Mouse (Mus musculus) MEL (cell line): Measurements from ENCODE around the gene Cep78. TPM values are rescaled to one million over a fixed set of nuclear protein-coding genes. Genes with fewer than 3 reads are reported as not detected.

ENCODE experiments used
- DNase-seq: peaks from one replicate; pipeline ENCODE4 v3.0.0; 2011; ENCODE audit warnings: low read depth, low spot score
- H3K27ac ChIP-seq: 2 replicates; pipeline ENCODE4 v1.5.1; 2012; ENCODE audit warnings: low read depth, mild to moderate bottlenecking, control low read depth, low read length, moderate library complexity; ENCODE audit not compliant: control insufficient read depth
- H3K27me3 ChIP-seq, 2 experiments: fragments of 150-350 bp in 1 of 2; sonication (generic) in 1 of 2; 2 replicates each; pipeline ENCODE4 v1.6.1; 2012; ENCODE audit warnings: low read length in 2 of 2, mild to moderate bottlenecking in 2 of 2, improper control_type of control experiment in 1 of 2, moderate library complexity in 1 of 2; ENCODE audit not compliant: insufficient read depth in 2 of 2, control insufficient read depth in 1 of 2
- H3K36me3 ChIP-seq, 2 experiments: 2 replicates each; pipeline ENCODE4 v1.6.1; 2012 to 2014; ENCODE audit warnings: low read length in 2 of 2, improper control_type of control experiment in 1 of 2, inconsistent platforms in 1 of 2, mild to moderate bottlenecking in 1 of 2; ENCODE audit not compliant: insufficient read depth in 2 of 2, control insufficient read depth in 1 of 2
- H3K4me1 ChIP-seq, 2 experiments: fragments of 150-350 bp in 1 of 2; sonication (generic) in 1 of 2; 2 replicates each; pipeline ENCODE4 v1.6.1; 2012; ENCODE audit warnings: low read length in 2 of 2, improper control_type of control experiment in 1 of 2, mild to moderate bottlenecking in 1 of 2; ENCODE audit not compliant: insufficient read depth in 2 of 2, control insufficient read depth in 1 of 2
- H3K4me3 ChIP-seq, 2 experiments: fragments of 150-350 bp in 1 of 2; sonication (generic) in 1 of 2; 2 replicates each; pipeline ENCODE4 v1.5.1; 2012; ENCODE audit warnings: low read depth in 2 of 2, low read length in 2 of 2, mild to moderate bottlenecking in 2 of 2, moderate library complexity in 2 of 2, control low read depth in 1 of 2, improper control_type of control experiment in 1 of 2; ENCODE audit not compliant: control insufficient read depth in 1 of 2, insufficient read depth in 1 of 2
- H3K79me2 ChIP-seq: 2 replicates; pipeline ENCODE4 v1.6.1; 2012; ENCODE audit warnings: mild to moderate bottlenecking, low read length, moderate library complexity; ENCODE audit not compliant: control insufficient read depth, poor library complexity, insufficient read depth
- H3K9ac ChIP-seq: 2 replicates; pipeline ENCODE4 v1.6.1; 2012; ENCODE audit warnings: low read depth, mild to moderate bottlenecking, control low read depth, low read length, moderate library complexity; ENCODE audit not compliant: control insufficient read depth, poor library complexity, severe bottlenecking
- H3K9me3 ChIP-seq: fragments of 150-350 bp; sonication (generic); replicated peaks from 2 replicates; pipeline ENCODE4 v1.6.1; 2012; ENCODE audit warnings: mild to moderate bottlenecking, low read length, improper control_type of control experiment, moderate library complexity; ENCODE audit not compliant: insufficient read depth
- BHLHE40 ChIP-seq: IDR thresholded peaks from 2 replicates; pipeline ENCODE4 v1.6.1; 2012; ENCODE audit warnings: low read depth, mild to moderate bottlenecking, inconsistent platforms, low read length, improper control_type of control experiment, borderline replicate concordance
- CHD1 ChIP-seq: IDR thresholded peaks from 2 replicates; pipeline ENCODE4 v1.6.1; 2012; ENCODE audit warnings: low read depth, mild to moderate bottlenecking, inconsistent platforms, low read length, improper control_type of control experiment
- CHD2 ChIP-seq: IDR thresholded peaks from 2 replicates; pipeline ENCODE4 v1.6.1; 2011; ENCODE audit warnings: low read length, improper control_type of control experiment
- GABPA ChIP-seq: IDR thresholded peaks from 2 replicates; pipeline ENCODE4 v1.6.1; 2012; ENCODE audit warnings: low read depth, mild to moderate bottlenecking, inconsistent platforms, low read length, improper control_type of control experiment, moderate library complexity
- HCFC1 ChIP-seq: IDR thresholded peaks from 2 replicates; pipeline ENCODE4 v1.6.1; 2012; ENCODE audit warnings: low read depth, mild to moderate bottlenecking, inconsistent platforms, low read length, improper control_type of control experiment, moderate library complexity
- JUND ChIP-seq: IDR thresholded peaks from 2 replicates; pipeline ENCODE4 v1.6.1; 2011; ENCODE audit warnings: low read depth, mild to moderate bottlenecking, improper control_type of control experiment, low read length
- KAT2A ChIP-seq: conservative IDR thresholded peaks from 2 replicates; pipeline ENCODE4 v1.6.1; 2012; ENCODE audit warnings: low read depth, low read length, improper control_type of control experiment, inconsistent platforms
- MAFK ChIP-seq: IDR thresholded peaks from 2 replicates; pipeline ENCODE4 v1.6.1; 2011; ENCODE audit warnings: low read depth, mild to moderate bottlenecking, low read length, improper control_type of control experiment, borderline replicate concordance
- MAZ ChIP-seq: IDR thresholded peaks from 2 replicates; pipeline ENCODE4 v1.6.1; 2012; ENCODE audit warnings: low read depth, mild to moderate bottlenecking, inconsistent platforms, low read length, improper control_type of control experiment
- MEF2A ChIP-seq: IDR thresholded peaks from 2 replicates; pipeline ENCODE4 v1.6.1; 2014; ENCODE audit warnings: low read depth, mild to moderate bottlenecking, inconsistent platforms, low read length, improper control_type of control experiment; ENCODE audit not compliant: poor library complexity, insufficient replicate concordance, severe bottlenecking; ENCODE audit errors: extremely low read depth
- MXI1 ChIP-seq: IDR thresholded peaks from 2 replicates; pipeline ENCODE4 v1.6.1; 2011; ENCODE audit warnings: mild to moderate bottlenecking, low read depth, low read length, improper control_type of control experiment
- MYB ChIP-seq: IDR thresholded peaks from 2 replicates; pipeline ENCODE4 v1.6.1; 2011; ENCODE audit warnings: mild to moderate bottlenecking, low read depth, low read length, improper control_type of control experiment
- MYC ChIP-seq: IDR thresholded peaks from 2 replicates; pipeline ENCODE4 v1.6.1; 2011; ENCODE audit warnings: low read depth, mild to moderate bottlenecking, low read length, improper control_type of control experiment, moderate library complexity
- POLR2A ChIP-seq, 2 experiments: IDR thresholded peaks; 2 replicates each; pipeline ENCODE4 v1.6.1; 2011 to 2012; ENCODE audit warnings: low read length in 2 of 2, mild to moderate bottlenecking in 2 of 2, control low read depth in 1 of 2, improper control_type of control experiment in 1 of 2, low read depth in 1 of 2, moderate library complexity in 1 of 2; ENCODE audit not compliant: control insufficient read depth in 1 of 2, insufficient read depth in 1 of 2, poor library complexity in 1 of 2
- POLR2AphosphoS2 ChIP-seq: IDR thresholded peaks from 2 replicates; pipeline ENCODE4 v1.6.1; 2011; ENCODE audit warnings: low read length, improper control_type of control experiment
- POLR2AphosphoS5 ChIP-seq: IDR thresholded peaks from 2 replicates; pipeline ENCODE4 v1.6.1; 2012; ENCODE audit warnings: low read depth, borderline replicate concordance, mild to moderate bottlenecking, inconsistent platforms, low read length, moderate library complexity, mixed read lengths
- RAD21 ChIP-seq: IDR thresholded peaks from 2 replicates; pipeline ENCODE4 v1.6.1; 2011; ENCODE audit warnings: mild to moderate bottlenecking, low read depth, low read length, improper control_type of control experiment
- TAL1 ChIP-seq: IDR thresholded peaks from 2 replicates; pipeline ENCODE4 v1.6.1; 2012; ENCODE audit warnings: mild to moderate bottlenecking, inconsistent platforms, low read length, moderate library complexity, mixed read lengths
- USF1 ChIP-seq: IDR thresholded peaks from 2 replicates; pipeline ENCODE4 v1.6.1; 2014; ENCODE audit warnings: low read depth, mild to moderate bottlenecking, inconsistent platforms, low read length, improper control_type of control experiment, moderate library complexity
- ZMIZ1 ChIP-seq: IDR thresholded peaks from 2 replicates; pipeline ENCODE4 v1.6.1; 2012; ENCODE audit warnings: low read depth, mild to moderate bottlenecking, inconsistent platforms, low read length, improper control_type of control experiment, moderate library complexity
- polyA plus RNA-seq, 2 experiments: library from polyadenylated mRNA; stranded (reverse) in 1 of 2; unstranded in 1 of 2; fragments of >175 nt in 1 of 2; fragments of >200 nt in 1 of 2; gene quantifications; 2 replicates each; pipeline versions ENCODE4 v1.2.1 to v1.2.4; 2012; ENCODE audit warnings: low replicate concordance in 2 of 2, low read depth in 1 of 2; ENCODE audit not compliant: insufficient read length in 2 of 2, insufficient read depth in 1 of 2, missing spikeins in 1 of 2
- total RNA-seq: library from RNA; depleted of rRNA; stranded (reverse); fragments of 300-350 nt; gene quantifications from 2 replicates; pipeline ENCODE4 v1.2.3, GENCODE M21; 2012

Gene Cep78
- total and polyA plus RNA-seq, 3 experiments: 22.2 to 23.0 TPM; not detected in 1

GRCm38 (mm10) chr19:15919336-15919735, 65.5 kb downstream of the Cep78 start:
- Histone ChIP-seq H3K36me3 (peaks cover 24 to 42% of the 10 kb centered on the region in 2 experiments), H3K4me1 (no peaks in the 10 kb centered on the region; a peak in 1 of 4 replicates), H3K27ac (no peak overlapping the region), H3K27me3 (no peaks in the 10 kb centered on the region), H3K4me3 (no peak overlapping the region), H3K9ac (no peak overlapping the region), H3K9me3 (no peaks in the 10 kb centered on the region), H3K79me2 (peaks cover 47% of the 10 kb centered on the region)
- no peak for TF ChIP-seq POLR2AphosphoS5
- no peak for TF ChIP-seq KAT2A
- TF ChIP-seq BHLHE40: no peak
- no peak for TF ChIP-seq MXI1
- no peak for TF ChIP-seq GABPA
- no peak for TF ChIP-seq MYB
- no peak for TF ChIP-seq POLR2AphosphoS2
- TF ChIP-seq MAFK: no peak
- TF ChIP-seq TAL1: no peak
- no peak for TF ChIP-seq POLR2A (IDR thresholded peaks at IDR 0.05; ENCODE audit: control insufficient read depth in 1 of 2, insufficient read depth in 1 of 2, low read depth in 1 of 2, low read length in 2 of 2, poor library complexity in 1 of 2)
- TF ChIP-seq CHD2: no peak
- no peak for TF ChIP-seq MAZ
- no peak for DNase-seq

GRCm38 (mm10) chr19:15918111-15918510, 66.7 kb downstream of the Cep78 start:
- DNase-seq: no peak
- no peaks in the 10 kb centered on the region; a peak in 2 of 4 replicates for H3K4me1 ChIP-seq
- TF ChIP-seq ZMIZ1 (no peak), HCFC1 (no peak), CHD2 (no peak), KAT2A (no peak), USF1 (no peak), CHD1 (no peak), JUND (no peak), MXI1 (no peak), MEF2A (no peak), MYB (no peak), RAD21 (no peak), GABPA (no peak), MAFK (no peak), MYC (no peak), POLR2AphosphoS5 (no peak), BHLHE40 (no peak)
- H3K27me3 ChIP-seq: no peaks in the 10 kb centered on the region
- no peak overlapping the region for H3K27ac ChIP-seq
- no peaks in the 10 kb centered on the region for H3K9me3 ChIP-seq
- peaks cover 35% of the 10 kb centered on the region for H3K79me2 ChIP-seq
- H3K4me3 ChIP-seq: no peak overlapping the region
- peaks cover 34 to 43% of the 10 kb centered on the region in 2 experiments for H3K36me3 ChIP-seq
- no peak overlapping the region for H3K9ac ChIP-seq
